Mouse (Mus musculus): ENCODE data around the gene Slc22a2.
"Not testable (repeated sequence)": the region's sequence is repeated elsewhere in the genome, so short reads cannot be mapped to it uniquely, and the experiment has no call there.

The Slc22a2 gene

GRCm38 (mm10) chr17:12583991-12584390, at the start of gene Slc22a2:
TSS of gene Slc22a2 (plus strand) at chr17:12584132.
- no peak for DNase-seq (ENCODE audit: low spot score in 2 of 2)

- peak; percentile 8 to 52 for DNase-seq (ENCODE audit: low spot score in 2 of 2)
Measured at GRCm38 (mm10) chr17:12534353-12535145, 49.4 kb upstream of the Slc22a2 start.

DNA sequence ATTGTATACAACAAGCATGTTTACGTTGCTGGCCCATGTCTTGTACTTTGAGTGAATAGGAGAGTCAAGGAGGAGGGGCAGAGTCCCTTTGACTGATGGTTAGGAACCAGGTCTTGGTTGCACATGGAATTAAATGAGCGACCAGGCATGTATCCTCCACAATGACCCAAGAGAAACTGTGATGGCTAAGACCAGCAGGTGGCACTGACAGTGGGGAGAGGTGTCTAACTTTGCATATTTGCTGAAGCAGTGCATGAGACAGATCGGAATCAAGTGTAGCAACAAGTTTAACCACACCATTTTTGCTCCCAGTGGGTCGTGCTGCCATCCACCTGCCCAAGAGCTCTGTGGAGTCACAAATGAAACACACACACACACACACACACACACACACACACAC, 21.7 kb upstream of the Slc22a2 start:
- DNase-seq (ENCODE audit: low spot score in 2 of 2) = no peak

GRCm38 (mm10) chr17:12564481-12565000, 19.4 kb upstream of the Slc22a2 start:
- DNase-seq (ENCODE audit: low spot score in 2 of 2) = not testable (repeated sequence)

GRCm38 (mm10) chr17:12565443-12565842, 18.5 kb upstream of the Slc22a2 start:
- no peak for DNase-seq (ENCODE audit: low spot score in 2 of 2)

GRCm38 (mm10) chr17:12571316-12571715, 12.6 kb upstream of the Slc22a2 start:
- DNase-seq (ENCODE audit: low spot score in 2 of 2) = no peak

DNA sequence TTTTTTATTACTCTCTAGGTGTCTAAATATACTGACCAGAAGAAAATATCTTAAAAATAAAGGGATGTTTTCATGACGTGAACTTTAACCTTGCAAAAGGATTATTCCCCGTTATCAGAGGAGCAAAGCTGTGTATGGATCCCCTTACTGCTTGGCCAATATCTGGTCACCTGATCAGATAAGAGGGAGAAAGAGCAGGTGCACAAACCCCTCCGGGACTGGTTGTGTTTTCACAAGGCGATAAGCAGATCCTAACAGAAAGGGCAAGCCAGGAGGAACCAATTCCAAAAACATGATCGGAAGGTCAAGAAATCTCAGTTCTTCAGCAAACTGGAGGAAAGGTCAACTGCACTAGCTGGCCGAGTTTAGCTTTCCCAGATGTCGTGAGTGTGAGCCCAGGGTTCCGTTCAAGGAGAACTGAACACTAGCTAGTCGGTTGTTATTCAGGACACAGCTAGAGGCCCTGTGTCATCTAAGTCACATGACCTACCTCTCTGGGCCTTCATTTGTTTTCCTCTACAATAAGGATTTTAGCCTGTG, 11.9 kb upstream of the Slc22a2 start:
- DNase-seq (ENCODE audit: low spot score in 2 of 2) = no peak

GRCm38 (mm10) chr17:12575391-12575790, 8.5 kb upstream of the Slc22a2 start:
- DNase-seq (ENCODE audit: low spot score in 2 of 2) = no peak

GRCm38 (mm10) chr17:12577096-12577495, 6.8 kb upstream of the Slc22a2 start:
- no peak for DNase-seq (ENCODE audit: low spot score in 2 of 2)

GRCm38 (mm10) chr17:12585366-12585765, 1.4 kb downstream of the Slc22a2 start:
- DNase-seq (ENCODE audit: low spot score in 2 of 2) = no peak

DNA sequence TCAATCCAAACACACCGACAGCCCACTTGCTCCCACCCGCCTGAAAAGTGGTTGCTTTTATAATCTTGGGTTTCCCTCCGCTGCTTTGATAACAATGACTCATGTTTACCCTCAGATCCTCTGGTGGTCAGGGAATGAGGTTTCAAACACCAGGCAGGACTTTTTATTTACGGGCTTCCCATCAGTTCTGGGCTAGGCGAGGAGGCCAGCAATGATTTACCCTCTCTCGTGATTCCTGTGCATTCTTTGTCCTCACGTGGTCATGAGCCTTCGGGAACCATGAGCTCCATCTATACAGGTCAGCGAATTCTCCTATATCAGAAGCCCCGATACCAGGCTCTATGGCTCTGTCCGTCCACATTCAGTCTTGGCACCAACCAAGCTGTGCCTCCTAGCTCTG, 3.0 kb downstream of the Slc22a2 start:
- DNase-seq (ENCODE audit: low spot score in 2 of 2) = no peak

GRCm38 (mm10) chr17:12588801-12589247, 4.9 kb downstream of the Slc22a2 start:
- no peak for DNase-seq (ENCODE audit: low spot score in 2 of 2)

GRCm38 (mm10) chr17:12590911-12591625, 7.1 kb downstream of the Slc22a2 start:
- no peak for DNase-seq (ENCODE audit: low spot score in 2 of 2)

- DNase-seq (ENCODE audit: low spot score in 2 of 2) = no peak
Measured at GRCm38 (mm10) chr17:12595846-12596515, 12.0 kb downstream of the Slc22a2 start.

GRCm38 (mm10) chr17:12606634-12607033, 22.7 kb downstream of the Slc22a2 start:
- no peak for DNase-seq (ENCODE audit: low spot score in 2 of 2)

GRCm38 (mm10) chr17:12607202-12607601, 23.3 kb downstream of the Slc22a2 start:
- no peak for DNase-seq (ENCODE audit: low spot score in 2 of 2)

DNA sequence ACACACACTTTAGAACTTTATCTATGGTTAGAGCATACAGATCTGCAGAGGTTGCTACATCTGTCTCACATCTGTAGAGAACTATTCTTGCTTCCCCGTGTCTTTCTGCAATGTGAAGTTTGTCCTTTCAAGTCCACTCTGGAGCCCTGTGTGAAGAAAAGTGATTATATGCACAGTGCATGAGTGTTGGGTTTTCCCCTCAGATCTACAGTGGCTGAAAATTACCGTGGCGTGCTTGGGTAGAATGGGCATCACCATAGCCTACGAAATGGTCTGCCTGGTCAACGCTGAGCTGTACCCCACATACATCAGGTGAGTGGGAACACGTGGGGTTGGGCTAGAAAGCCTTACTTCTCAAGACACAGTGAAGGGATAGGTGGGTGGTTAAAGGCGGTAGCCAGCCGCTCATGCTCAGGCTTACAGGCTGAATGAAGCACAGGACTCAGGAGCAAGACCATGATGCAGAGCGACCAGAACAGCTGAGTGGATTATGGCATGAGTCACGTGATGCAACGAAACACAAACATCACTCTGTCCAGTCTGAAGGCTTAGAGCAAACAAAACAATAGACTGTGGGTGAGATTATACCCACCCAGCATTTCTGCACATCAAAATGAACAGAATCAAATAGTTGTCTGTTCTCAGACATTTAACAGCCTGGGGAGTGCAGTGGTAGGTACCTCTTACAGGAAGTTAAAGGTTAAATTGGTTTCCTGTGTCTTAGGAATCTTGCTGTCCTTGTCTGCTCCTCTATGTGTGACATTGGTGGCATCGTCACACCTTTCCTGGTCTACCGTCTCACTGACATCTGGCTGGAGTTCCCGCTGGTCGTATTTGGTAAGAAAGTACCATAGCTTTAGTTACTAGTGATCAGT, 30.8 kb downstream of the Slc22a2 start:
- DNase-seq (ENCODE audit: low spot score in 2 of 2) = no peak

DNA sequence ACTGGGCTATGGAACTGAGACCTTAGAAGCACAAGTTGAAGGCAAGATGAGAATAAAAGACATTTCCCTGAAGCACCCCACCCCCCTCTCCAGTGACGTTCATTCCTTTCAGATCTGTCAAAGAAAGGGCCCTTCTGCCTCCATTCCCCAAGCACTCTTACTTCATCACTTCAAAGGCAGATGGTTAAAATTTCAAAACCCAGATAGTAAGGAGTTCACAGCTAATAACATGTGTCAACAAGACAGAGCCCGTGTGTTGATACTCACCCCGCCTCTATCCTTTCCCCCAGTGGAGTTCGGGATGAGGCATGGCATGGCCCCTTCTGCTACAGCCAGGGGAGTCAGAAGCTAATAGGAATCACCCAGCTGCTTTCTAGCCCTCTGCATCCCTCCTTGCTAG, 31.5 kb downstream of the Slc22a2 start:
- DNase-seq (ENCODE audit: low spot score in 2 of 2) = no peak

- no peak for DNase-seq (ENCODE audit: low spot score in 2 of 2)
Measured at GRCm38 (mm10) chr17:12619641-12620040, 35.7 kb downstream of the Slc22a2 start.

DNA sequence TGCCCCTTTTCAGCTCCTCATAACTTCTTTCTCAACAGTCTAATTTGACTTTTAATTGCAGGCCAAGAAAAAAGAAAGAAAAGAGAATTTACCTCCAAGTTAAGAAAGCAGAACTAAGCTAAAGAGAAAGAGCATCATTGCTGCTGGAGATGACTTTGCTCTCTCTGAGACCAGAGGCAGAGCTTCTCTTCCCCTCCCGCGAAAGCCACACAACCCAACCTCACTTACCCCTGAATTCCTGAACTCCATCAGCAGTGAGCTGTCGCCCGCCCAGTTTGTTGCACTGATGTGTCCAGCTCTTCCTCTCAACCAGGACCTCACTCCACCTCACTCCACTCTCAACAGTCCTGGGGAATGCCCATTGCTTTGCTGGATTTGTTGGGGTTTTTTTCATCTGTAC, 44.1 kb downstream of the Slc22a2 start:
- no peak for DNase-seq (ENCODE audit: low spot score in 2 of 2)
